Mouse (Mus musculus) forebrain, embryonic 14.5 days (tissue): ENCODE results near the gene Lgals7. TPM values are rescaled to one million over a fixed set of nuclear protein-coding genes. Genes with fewer than 3 reads are reported as not detected.
"Not testable (repeated sequence)": the region's sequence is repeated elsewhere in the genome, so short reads cannot be mapped to it uniquely, and the experiment has no call there.

Source experiments
- ATAC-seq: fragments of 200-750 bp; cut with Nextera tagmentation; 2 replicates; pipeline ENCODE4 v1.8.0; 2017; ENCODE audit warnings: mild to moderate bottlenecking, moderate library complexity
- DNase-seq: peaks from one replicate; pipeline ENCODE4 v3.0.0-alpha.2; 2015; ENCODE audit warnings: low spot score
- H3K27ac ChIP-seq: fragments of 300-500 bp; sonication (generic); 2 replicates; pipeline ENCODE4 v1.5.1; 2014; ENCODE audit warnings: low read depth, mild to moderate bottlenecking, control low read depth, low read length, moderate library complexity
- H3K27me3 ChIP-seq: fragments of 300-500 bp; sonication (generic); replicated peaks from 2 replicates; pipeline ENCODE4 v1.6.1; 2014; ENCODE audit warnings: low read length, control low read depth, mixed read lengths; ENCODE audit not compliant: control insufficient read depth, insufficient read depth
- H3K36me3 ChIP-seq: fragments of 300-500 bp; sonication (generic); 2 replicates; pipeline ENCODE4 v1.6.1; 2014; ENCODE audit warnings: low read length, control low read depth; ENCODE audit not compliant: control insufficient read depth, insufficient read depth
- H3K4me1 ChIP-seq: fragments of 300-500 bp; sonication (generic); 2 replicates; pipeline ENCODE4 v1.6.1; 2014; ENCODE audit warnings: antibody characterized with exemption, low read length, control low read depth; ENCODE audit not compliant: control insufficient read depth, insufficient read depth
- H3K4me2 ChIP-seq: fragments of 300-500 bp; sonication (generic); 2 replicates; pipeline ENCODE4 v1.6.1; 2014; ENCODE audit warnings: mild to moderate bottlenecking, control low read depth, low read length
- H3K4me3 ChIP-seq: fragments of 300-500 bp; sonication (generic); 2 replicates; pipeline ENCODE4 v1.5.1; 2014; ENCODE audit warnings: low read depth, low read length, control low read depth
- H3K9ac ChIP-seq: fragments of 300-500 bp; sonication (generic); 2 replicates; pipeline ENCODE4 v1.6.1; 2014; ENCODE audit warnings: mild to moderate bottlenecking, low read length, control low read depth, moderate library complexity
- H3K9me3 ChIP-seq: fragments of 300-500 bp; sonication (generic); replicated peaks from 2 replicates; pipeline ENCODE4 v1.6.1; 2016; ENCODE audit warnings: low read length, control low read depth, mixed read lengths; ENCODE audit not compliant: control insufficient read depth
- WGBS: fragments of 180-500 bp; shearing (Covaris S2); extraction: QIAGEN DNeasy Blood & Tissue Kit; methylation state at CpG from one replicate; pipeline ENCODE4 v1.1.7; 2014; 5-methylcytosine and 5-hydroxymethylcytosine counted together
- polyA plus RNA-seq: library from polyadenylated mRNA; unstranded; fragments of >200 nt; fragmentation: Nextera tagmentation; extraction: Ambion mirVana; gene quantifications from 2 replicates; pipeline ENCODE4 v1.2.1, GENCODE M21; 2014

Gene Lgals7
- polyA plus RNA-seq, 1 experiment from 2014 or later = 4.2 TPM

DNA sequence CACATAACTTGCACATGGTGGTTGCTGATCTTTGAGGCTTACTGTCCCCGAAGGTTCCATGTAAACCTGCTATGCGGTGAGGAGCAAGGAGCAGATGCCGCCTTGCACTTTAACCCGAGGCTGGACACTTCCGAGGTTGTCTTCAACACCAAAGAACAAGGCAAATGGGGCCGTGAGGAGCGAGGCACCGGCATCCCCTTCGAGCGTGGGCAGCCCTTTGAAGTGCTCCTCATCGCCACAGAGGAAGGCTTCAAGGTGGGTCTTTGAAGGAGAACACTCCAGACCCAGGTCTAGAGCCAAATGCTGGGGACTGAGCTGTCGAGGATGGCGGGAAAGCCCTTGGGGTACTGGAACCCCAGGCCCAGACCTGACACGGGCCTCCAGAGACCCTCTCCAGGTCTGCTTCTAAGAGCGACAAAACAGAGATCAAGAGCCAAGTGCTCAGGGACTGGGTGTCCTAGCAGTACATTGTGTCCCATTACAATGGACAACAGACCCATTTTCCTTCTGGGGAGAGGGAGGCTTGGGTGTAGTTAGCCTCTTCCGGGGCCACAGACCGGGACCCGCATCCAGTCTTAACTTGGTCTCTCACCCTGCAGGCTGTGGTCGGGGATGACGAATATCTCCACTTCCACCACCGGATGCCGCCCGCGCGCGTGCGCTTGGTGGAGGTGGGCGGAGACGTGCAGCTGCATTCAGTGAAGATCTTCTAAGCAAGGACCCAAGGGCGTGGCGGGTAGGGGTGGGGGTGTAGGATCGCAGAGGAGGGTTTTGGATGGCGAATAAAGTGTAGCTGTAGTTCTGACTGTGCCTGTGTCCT lies 2.0 kb downstream of the Lgals7 start:
- Histone ChIP-seq H3K4me2 (peak overlapping the region; percentile 35), H3K27me3 (no peaks in the 10 kb centered on the region), H3K4me1 (no peaks in the 10 kb centered on the region), H3K9me3 (no peaks in the 10 kb centered on the region), H3K4me3 (peak overlapping the region; percentile 11), H3K27ac (no peak overlapping the region; the same call in 1 of the 2 replicates), H3K36me3 (no peaks in the 10 kb centered on the region), H3K9ac (peak overlapping the region; percentile 45)
- peak; percentile 59 for DNase-seq
- WGBS = 48% methylated on average over 33 of the region's 33 CpGs
- ATAC-seq = peak; percentile 75

DNA sequence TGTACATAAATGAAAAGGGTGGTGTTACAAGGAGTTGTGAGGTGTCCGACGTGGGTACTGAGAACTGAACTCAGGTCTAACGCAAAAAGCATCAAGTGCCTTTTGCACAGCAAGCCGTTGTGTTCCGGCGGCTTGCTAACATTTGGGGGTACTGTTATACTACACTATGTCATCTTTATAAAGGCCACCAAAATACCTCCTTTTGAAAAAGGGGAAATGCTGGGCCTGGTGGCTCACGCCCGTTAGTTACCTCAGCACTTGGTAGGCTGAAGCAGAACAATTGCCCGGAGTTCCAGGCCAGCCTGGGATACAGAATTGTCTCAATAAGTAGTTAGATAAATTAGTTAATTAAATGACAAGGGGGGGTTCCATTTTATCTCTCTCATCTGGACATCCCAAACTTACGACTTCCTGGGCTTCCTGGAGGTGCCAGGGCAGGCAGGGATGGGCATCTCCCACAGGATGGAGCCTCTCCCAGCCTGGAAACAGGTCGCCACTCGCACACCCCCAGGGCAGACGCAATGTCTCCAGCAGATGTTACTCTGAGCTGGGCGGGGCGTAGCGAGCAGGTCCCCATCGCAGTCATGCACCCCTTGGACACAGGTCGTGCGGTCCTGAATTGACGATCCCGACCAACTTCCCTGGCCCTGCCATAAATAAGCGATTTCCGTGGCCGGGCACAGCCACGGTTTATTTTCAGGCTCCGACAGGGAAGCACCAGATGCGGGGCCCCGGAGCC lies 3.3 kb downstream of the Lgals7 start:
- H3K9me3 ChIP-seq = no peaks in the 10 kb centered on the region
- no peaks in the 10 kb centered on the region for H3K36me3 ChIP-seq
- DNase-seq (no peak), ATAC-seq (no peak)
- 90% methylated on average over 28 of the region's 28 CpGs for WGBS
- no peak overlapping the region for H3K4me2 ChIP-seq
- H3K27me3 ChIP-seq = no peaks in the 10 kb centered on the region
- no peak overlapping the region for H3K27ac ChIP-seq
- H3K4me3 ChIP-seq = no peak overlapping the region
- no peak overlapping the region for H3K9ac ChIP-seq
- H3K4me1 ChIP-seq = no peaks in the 10 kb centered on the region

DNA sequence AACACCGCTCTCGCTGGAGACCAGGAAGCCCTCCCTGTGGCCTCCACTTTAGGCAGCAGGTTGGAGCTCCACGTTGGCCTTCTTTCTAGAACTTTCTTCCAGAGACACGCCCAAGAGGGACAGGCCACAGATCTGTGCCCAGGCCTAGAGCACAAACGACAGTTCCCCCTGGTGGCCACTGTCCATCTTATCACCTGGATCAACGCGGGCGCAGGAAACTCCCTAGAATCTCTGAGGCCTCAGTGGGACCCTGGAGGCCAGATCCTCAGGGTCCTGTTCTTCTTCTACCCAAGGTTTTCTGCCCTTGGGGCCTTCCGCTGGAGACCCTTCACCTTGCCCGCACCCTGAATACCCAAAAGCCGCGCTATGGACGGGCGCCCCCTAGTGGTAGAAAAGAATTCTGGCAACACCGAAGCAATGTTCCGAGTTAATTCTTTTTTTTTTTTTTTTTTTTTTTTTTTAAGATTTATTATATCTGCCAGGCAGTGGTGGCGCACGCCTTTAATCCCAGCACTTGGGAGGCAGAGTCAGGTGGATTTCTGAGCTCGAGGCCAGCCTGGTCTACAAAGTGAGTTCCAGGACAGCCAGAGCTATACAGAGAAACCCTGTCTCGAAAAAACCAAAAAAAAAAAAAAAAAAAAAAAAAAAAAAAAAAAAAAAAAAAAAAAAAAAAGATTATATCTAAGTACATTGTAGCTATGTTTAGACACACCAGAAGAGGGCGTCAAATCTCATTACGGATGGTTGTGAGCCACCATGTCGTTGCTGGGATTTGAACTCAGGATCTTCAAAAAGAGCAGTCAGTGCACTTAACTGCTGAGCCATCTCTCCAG lies 4.1 kb downstream of the Lgals7 start:
- ATAC-seq, H3K4me3 ChIP-seq, H3K9me3 ChIP-seq, H3K9ac ChIP-seq, H3K27me3 ChIP-seq, H3K4me1 ChIP-seq, H3K27ac ChIP-seq, H3K4me2 ChIP-seq, H3K36me3 ChIP-seq: not testable (repeated sequence)
- peak; percentile 54 for DNase-seq
- WGBS = 32% methylated on average over 23 of the region's 23 CpGs

DNA sequence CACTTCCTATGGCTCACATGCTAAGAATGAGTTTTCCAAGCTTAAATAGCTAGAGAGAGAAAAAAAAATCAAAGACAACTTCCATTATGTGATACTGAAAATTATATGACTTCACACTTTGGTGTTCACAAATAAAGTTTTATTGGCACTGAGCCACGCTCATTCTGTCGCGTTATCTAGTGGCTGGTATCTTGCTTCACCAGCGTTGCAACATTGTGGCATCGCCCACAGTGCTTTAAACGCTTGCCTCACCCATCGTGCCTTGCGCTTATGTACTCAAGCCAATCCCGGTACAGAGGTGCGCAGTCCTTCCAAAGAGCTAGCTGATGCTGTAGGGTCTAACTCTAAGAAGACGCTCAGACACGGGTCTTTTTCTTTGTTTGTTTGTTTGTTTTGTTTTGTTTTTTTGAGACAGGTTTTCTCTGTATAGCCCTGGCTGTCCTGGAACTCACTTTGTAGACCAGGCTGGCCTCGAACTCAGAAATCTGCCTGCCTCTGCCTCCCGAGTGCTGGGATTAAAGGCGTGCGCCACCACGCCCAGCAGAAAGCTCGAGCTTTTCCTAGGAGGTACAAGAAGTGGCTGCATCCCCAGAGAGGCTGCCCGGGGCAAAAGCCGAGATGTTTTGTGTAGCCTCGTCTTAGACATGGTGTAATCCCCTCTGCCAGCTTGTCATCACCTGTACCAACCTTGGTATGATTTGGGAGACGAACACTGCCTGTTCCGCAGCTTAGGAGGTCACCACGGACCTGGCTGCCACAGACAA lies 7.4 kb downstream of the Lgals7 start:
- no peaks in the 10 kb centered on the region for H3K27me3 ChIP-seq
- no peak overlapping the region for H3K4me2 ChIP-seq
- ATAC-seq = no peak
- no peaks in the 10 kb centered on the region for H3K4me1 ChIP-seq
- no peak overlapping the region for H3K4me3 ChIP-seq
- H3K27ac ChIP-seq = no peak overlapping the region
- no peaks in the 10 kb centered on the region for H3K9me3 ChIP-seq
- H3K36me3 ChIP-seq = no peaks in the 10 kb centered on the region
- DNase-seq = no peak
- H3K9ac ChIP-seq = no peak overlapping the region
- 89% methylated on average over 24 of the region's 24 CpGs for WGBS

- 79% methylated on average over 2 of the region's 2 CpGs for WGBS
- Histone ChIP-seq H3K9ac (no peak overlapping the region), H3K27ac (no peak overlapping the region), H3K36me3 (no peaks in the 10 kb centered on the region), H3K27me3 (no peaks in the 10 kb centered on the region), H3K4me3 (no peak overlapping the region), H3K9me3 (no peaks in the 10 kb centered on the region), H3K4me2 (no peak overlapping the region), H3K4me1 (no peaks in the 10 kb centered on the region)
- DNase-seq (no peak), ATAC-seq (no peak)
Observed at GRCm38 (mm10) chr7:28874565-28874964, 10.9 kb downstream of the Lgals7 start.

DNA sequence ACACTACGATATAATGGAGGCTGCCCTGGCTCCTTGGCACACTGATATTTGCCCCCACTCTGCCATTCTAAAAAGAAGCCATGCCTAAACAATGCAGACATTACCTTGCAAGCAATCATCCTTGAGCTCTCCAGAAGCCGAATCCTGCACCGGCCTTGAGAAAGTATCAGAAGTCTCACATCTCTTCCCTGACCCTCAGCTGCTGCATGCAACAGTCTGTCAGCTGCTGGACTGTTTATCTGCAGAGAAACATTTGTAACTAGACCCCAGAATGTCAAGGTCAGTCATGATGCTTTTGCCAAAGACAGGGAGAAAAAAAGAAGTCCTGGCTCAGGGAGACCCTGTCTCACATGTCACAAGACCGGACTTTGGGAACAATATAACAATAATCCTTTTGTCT lies 12.4 kb downstream of the Lgals7 start:
- H3K4me3 ChIP-seq = no peak overlapping the region
- no peaks in the 10 kb centered on the region for H3K9me3 ChIP-seq
- H3K4me1 ChIP-seq = no peaks in the 10 kb centered on the region
- H3K4me2 ChIP-seq = no peak overlapping the region
- no peaks in the 10 kb centered on the region for H3K27me3 ChIP-seq
- no peak overlapping the region for H3K9ac ChIP-seq
- no peak for DNase-seq
- H3K36me3 ChIP-seq = no peaks in the 10 kb centered on the region
- no peak for ATAC-seq
- H3K27ac ChIP-seq = no peak overlapping the region
- 78% methylated on average over 4 of the region's 4 CpGs for WGBS

DNA sequence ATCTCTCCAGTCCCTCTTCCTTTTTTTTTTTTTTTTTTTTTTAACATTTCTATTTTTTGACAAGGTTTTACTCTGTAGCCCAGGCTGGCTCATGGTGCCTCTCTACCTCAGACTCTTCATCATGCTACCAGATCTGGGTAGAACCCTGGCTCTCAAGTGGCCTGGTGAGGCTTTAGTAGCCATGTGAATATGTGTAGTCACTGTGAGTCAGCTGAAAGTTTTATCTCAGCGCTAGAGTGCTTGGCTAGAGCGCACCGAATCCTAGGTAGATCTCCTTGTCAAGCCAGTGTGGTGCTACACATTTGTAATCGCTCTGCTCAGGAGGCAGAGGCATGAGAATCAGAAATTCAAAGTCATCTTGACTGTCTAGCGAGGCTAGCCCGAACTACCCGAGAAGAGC lies 13.5 kb downstream of the Lgals7 start:
- Histone ChIP-seq H3K4me2 (no peak overlapping the region), H3K9ac (no peak overlapping the region), H3K36me3 (no peaks in the 10 kb centered on the region), H3K4me3 (no peak overlapping the region), H3K9me3 (no peaks in the 10 kb centered on the region), H3K27me3 (no peaks in the 10 kb centered on the region), H3K4me1 (no peaks in the 10 kb centered on the region), H3K27ac (no peak overlapping the region)
- 93% methylated on average over 7 of the region's 7 CpGs for WGBS
- DNase-seq (no peak), ATAC-seq (no peak)

- DNase-seq (no peak), ATAC-seq (no peak)
- H3K4me2 ChIP-seq = no peak overlapping the region
- 81% methylated on average over 4 of the region's 4 CpGs for WGBS
- no peak overlapping the region for H3K27ac ChIP-seq
- no peaks in the 10 kb centered on the region for H3K4me1 ChIP-seq
- H3K4me3 ChIP-seq = no peak overlapping the region
- H3K36me3 ChIP-seq = no peaks in the 10 kb centered on the region
- H3K9me3 ChIP-seq = no peaks in the 10 kb centered on the region
- no peak overlapping the region for H3K9ac ChIP-seq
- H3K27me3 ChIP-seq = no peaks in the 10 kb centered on the region
Observed at GRCm38 (mm10) chr7:28877856-28878255, 14.2 kb downstream of the Lgals7 start.
